Mouse (Mus musculus): ENCODE results near the gene Ctsz. TPM values are rescaled to one million over a fixed set of nuclear protein-coding genes. Genes with fewer than 3 reads are reported as not detected.

Ctsz gene
- polyA plus RNA-seq, 1 experiment from 2014 or later = 83.3 TPM

GRCm38 (mm10) chr2:174436916-174437696, 1.7 kb downstream of the Ctsz start:
- Histone ChIP-seq H3K4me2 (ENCODE audit: low read length) (no peak overlapping the region), H3K4me3 (ENCODE audit: low read length) (no peak overlapping the region), H3K9me3 (ENCODE audit: control insufficient read depth, low read length) (no peaks in the 10 kb centered on the region), H3K4me1 (ENCODE audit: control insufficient read depth, insufficient read depth, low read depth, low read length) (peaks cover 12% of the 10 kb centered on the region), H3K9ac (ENCODE audit: low read depth, low read length) (no peak overlapping the region), H3K27me3 (replicated peaks; ENCODE audit: control insufficient read depth, insufficient read depth, low read length) (no peaks in the 10 kb centered on the region), H3K27ac (ENCODE audit: low read depth, low read length) (no peak overlapping the region), H3K36me3 (ENCODE audit: control insufficient read depth, insufficient read depth, low read length) (no peaks in the 10 kb centered on the region)
- 93% methylated on average over 7 of the region's 7 CpGs for WGBS
- no peak for ATAC-seq

GRCm38 (mm10) chr2:174436076-174436701, 2.6 kb downstream of the Ctsz start:
- no peak overlapping the region for H3K4me3 ChIP-seq (ENCODE audit: low read length)
- WGBS = 96% methylated on average over 26 of the region's 26 CpGs
- no peak overlapping the region for H3K27ac ChIP-seq (ENCODE audit: low read depth, low read length)
- H3K4me2 ChIP-seq (ENCODE audit: low read length) = no peak overlapping the region
- H3K9me3 ChIP-seq (ENCODE audit: control insufficient read depth, low read length) = no peaks in the 10 kb centered on the region
- no peaks in the 10 kb centered on the region for H3K36me3 ChIP-seq (ENCODE audit: control insufficient read depth, insufficient read depth, low read length)
- H3K9ac ChIP-seq (ENCODE audit: low read depth, low read length) = no peak overlapping the region
- peaks cover 12% of the 10 kb centered on the region for H3K4me1 ChIP-seq (ENCODE audit: control insufficient read depth, insufficient read depth, low read depth, low read length)
- H3K27me3 ChIP-seq (replicated peaks; ENCODE audit: control insufficient read depth, insufficient read depth, low read length) = no peaks in the 10 kb centered on the region
- no peak for ATAC-seq

GRCm38 (mm10) chr2:174434943-174435342, 3.9 kb downstream of the Ctsz start:
- 97% methylated on average over 9 of the region's 9 CpGs for WGBS
- no peak overlapping the region for H3K4me2 ChIP-seq (ENCODE audit: low read length)
- H3K9ac ChIP-seq (ENCODE audit: low read depth, low read length) = no peak overlapping the region
- no peak overlapping the region for H3K4me3 ChIP-seq (ENCODE audit: low read length)
- H3K36me3 ChIP-seq (ENCODE audit: control insufficient read depth, insufficient read depth, low read length) = no peaks in the 10 kb centered on the region
- no peaks in the 10 kb centered on the region for H3K9me3 ChIP-seq (ENCODE audit: control insufficient read depth, low read length)
- H3K27me3 ChIP-seq (replicated peaks; ENCODE audit: control insufficient read depth, insufficient read depth, low read length) = no peaks in the 10 kb centered on the region
- ATAC-seq = no peak
- peaks cover 12% of the 10 kb centered on the region for H3K4me1 ChIP-seq (ENCODE audit: control insufficient read depth, insufficient read depth, low read depth, low read length)
- no peak overlapping the region for H3K27ac ChIP-seq (ENCODE audit: low read depth, low read length)

GRCm38 (mm10) chr2:174428996-174429591, 9.7 kb downstream of the Ctsz start:
- Histone ChIP-seq H3K4me3 (ENCODE audit: low read length) (no peak overlapping the region), H3K27me3 (replicated peaks; ENCODE audit: control insufficient read depth, insufficient read depth, low read length) (no peaks in the 10 kb centered on the region), H3K4me1 (ENCODE audit: control insufficient read depth, insufficient read depth, low read depth, low read length) (no peaks in the 10 kb centered on the region; the same call in 1 of the 2 replicates), H3K36me3 (ENCODE audit: control insufficient read depth, insufficient read depth, low read length) (peaks cover 23% of the 10 kb centered on the region), H3K9ac (ENCODE audit: low read depth, low read length) (no peak overlapping the region), H3K4me2 (ENCODE audit: low read length) (no peak overlapping the region), H3K9me3 (ENCODE audit: control insufficient read depth, low read length) (no peaks in the 10 kb centered on the region), H3K27ac (ENCODE audit: low read depth, low read length) (no peak overlapping the region)
- 67% methylated on average over 10 of the region's 10 CpGs for WGBS
- ATAC-seq = peak; percentile 55

GRCm38 (mm10) chr2:174428076-174428835, 10.6 kb downstream of the Ctsz start:
- no peaks in the 10 kb centered on the region for H3K9me3 ChIP-seq (ENCODE audit: control insufficient read depth, low read length)
- 77% methylated on average over 18 of the region's 18 CpGs for WGBS
- H3K27ac ChIP-seq (ENCODE audit: low read depth, low read length) = no peak overlapping the region
- H3K4me3 ChIP-seq (ENCODE audit: low read length) = no peak overlapping the region
- no peaks in the 10 kb centered on the region for H3K27me3 ChIP-seq (replicated peaks; ENCODE audit: control insufficient read depth, insufficient read depth, low read length)
- H3K4me2 ChIP-seq (ENCODE audit: low read length) = no peak overlapping the region
- no peak for ATAC-seq
- H3K36me3 ChIP-seq (ENCODE audit: control insufficient read depth, insufficient read depth, low read length) = peaks cover 28% of the 10 kb centered on the region
- H3K4me1 ChIP-seq (ENCODE audit: control insufficient read depth, insufficient read depth, low read depth, low read length) = no peaks in the 10 kb centered on the region; the same call in 1 of the 2 replicates
- H3K9ac ChIP-seq (ENCODE audit: low read depth, low read length) = no peak overlapping the region

- no peak overlapping the region for H3K4me3 ChIP-seq (ENCODE audit: low read length)
- no peaks in the 10 kb centered on the region for H3K9me3 ChIP-seq (ENCODE audit: control insufficient read depth, low read length)
- ATAC-seq = no peak; the same call in 1 of the 2 replicates
- H3K4me1 ChIP-seq (ENCODE audit: control insufficient read depth, insufficient read depth, low read depth, low read length) = no peaks in the 10 kb centered on the region; the same call in 1 of the 2 replicates
- H3K27ac ChIP-seq (ENCODE audit: low read depth, low read length) = no peak overlapping the region
- H3K9ac ChIP-seq (ENCODE audit: low read depth, low read length) = no peak overlapping the region
- WGBS = 93% methylated on average over 12 of the region's 12 CpGs
- H3K36me3 ChIP-seq (ENCODE audit: control insufficient read depth, insufficient read depth, low read length) = peaks cover 32% of the 10 kb centered on the region
- no peaks in the 10 kb centered on the region for H3K27me3 ChIP-seq (replicated peaks; ENCODE audit: control insufficient read depth, insufficient read depth, low read length)
- H3K4me2 ChIP-seq (ENCODE audit: low read length) = no peak overlapping the region
Observed at GRCm38 (mm10) chr2:174426856-174427255, 12.0 kb downstream of the Ctsz start.

GRCm38 (mm10) chr2:174424301-174425085, 14.3 kb downstream of the Ctsz start:
- 94% methylated on average over 11 of the region's 11 CpGs for WGBS
- Histone ChIP-seq H3K36me3 (ENCODE audit: control insufficient read depth, insufficient read depth, low read length) (peaks cover 35% of the 10 kb centered on the region), H3K4me1 (ENCODE audit: control insufficient read depth, insufficient read depth, low read depth, low read length) (no peaks in the 10 kb centered on the region; the same call in 1 of the 2 replicates), H3K4me2 (ENCODE audit: low read length) (no peak overlapping the region), H3K27me3 (replicated peaks; ENCODE audit: control insufficient read depth, insufficient read depth, low read length) (no peaks in the 10 kb centered on the region), H3K27ac (ENCODE audit: low read depth, low read length) (no peak overlapping the region), H3K9ac (ENCODE audit: low read depth, low read length) (no peak overlapping the region), H3K9me3 (ENCODE audit: control insufficient read depth, low read length) (no peaks in the 10 kb centered on the region), H3K4me3 (ENCODE audit: low read length) (no peak overlapping the region)
- ATAC-seq = no peak

GRCm38 (mm10) chr2:174421107-174421506, 17.7 kb downstream of the Ctsz start:
- Histone ChIP-seq H3K36me3 (ENCODE audit: control insufficient read depth, insufficient read depth, low read length) (peaks cover 21% of the 10 kb centered on the region), H3K4me2 (ENCODE audit: low read length) (no peak overlapping the region), H3K27me3 (replicated peaks; ENCODE audit: control insufficient read depth, insufficient read depth, low read length) (no peaks in the 10 kb centered on the region), H3K4me3 (ENCODE audit: low read length) (no peak overlapping the region), H3K9ac (ENCODE audit: low read depth, low read length) (no peak overlapping the region), H3K9me3 (ENCODE audit: control insufficient read depth, low read length) (no peaks in the 10 kb centered on the region), H3K27ac (ENCODE audit: low read depth, low read length) (no peak overlapping the region), H3K4me1 (ENCODE audit: control insufficient read depth, insufficient read depth, low read depth, low read length) (peaks cover 8% of the 10 kb centered on the region)
- WGBS = 95% methylated on average over 6 of the region's 6 CpGs
- no peak for ATAC-seq

Measured in hindbrain, embryonic 16.5 days (tissue).